Mouse (Mus musculus) liver, postnatal 0 days (tissue): Measurements from ENCODE around the gene Nrip3. TPM values are rescaled to one million over a fixed set of nuclear protein-coding genes. Genes with fewer than 3 reads are reported as not detected.
A peak's percentile ranks its signal among the peaks of the same experiment; 100 is the strongest.

Experiments
- ATAC-seq: fragments of 200-750 bp; cut with Nextera tagmentation; 2 replicates; pipeline ENCODE4 v1.8.0; 2017; ENCODE audit warnings: mild to moderate bottlenecking, moderate library complexity
- DNase-seq: peaks from one replicate; pipeline ENCODE4 v3.0.0-alpha.2; 2016
- H3K27ac ChIP-seq: fragments of 300-500 bp; sonication (generic); 2 replicates; pipeline ENCODE4 v1.5.1; 2014; ENCODE audit warnings: antibody characterized with exemption, moderate library complexity, mild to moderate bottlenecking, low read depth
- H3K27me3 ChIP-seq: fragments of 300-500 bp; sonication (generic); 2 replicates; pipeline ENCODE4 v1.6.1; 2014; ENCODE audit warnings: low read length, control low read depth, mixed read lengths; ENCODE audit not compliant: insufficient read depth
- H3K36me3 ChIP-seq: fragments of 300-500 bp; sonication (generic); replicated peaks from 2 replicates; pipeline ENCODE4 v1.6.1; 2014; ENCODE audit warnings: mild to moderate bottlenecking, control low read depth, low read length, moderate library complexity, mixed read lengths; ENCODE audit not compliant: insufficient read depth
- H3K4me1 ChIP-seq: fragments of 300-500 bp; sonication (generic); 2 replicates; pipeline ENCODE4 v1.6.1; 2014; ENCODE audit warnings: antibody characterized with exemption, mild to moderate bottlenecking, control low read depth; ENCODE audit not compliant: insufficient read depth
- H3K4me2 ChIP-seq: fragments of 300-500 bp; sonication (generic); 2 replicates; pipeline ENCODE4 v1.6.1; 2014; ENCODE audit warnings: low read depth, mild to moderate bottlenecking, low read length, moderate library complexity, mixed read lengths
- H3K4me3 ChIP-seq: fragments of 300-500 bp; sonication (generic); 2 replicates; pipeline ENCODE4 v1.5.1; 2014; ENCODE audit warnings: low read depth, low read length
- H3K9ac ChIP-seq: fragments of 300-500 bp; sonication (generic); replicated peaks from 2 replicates; pipeline ENCODE4 v1.6.1; 2014; ENCODE audit warnings: mild to moderate bottlenecking, moderate library complexity
- H3K9me3 ChIP-seq: fragments of 300-500 bp; sonication (generic); 2 replicates; pipeline ENCODE4 v1.6.1; 2016; ENCODE audit warnings: mild to moderate bottlenecking, control low read depth, low read length, mixed read lengths
- CTCF ChIP-seq: sonication (generic); IDR thresholded peaks from 2 replicates; pipeline ENCODE4 v1.5.1; 2016; ENCODE audit warnings: antibody characterized with exemption, low read depth
- EP300 ChIP-seq: IDR thresholded peaks from 2 replicates; pipeline ENCODE4 v1.6.1; 2016; ENCODE audit warnings: antibody characterized with exemption, low read depth, mild to moderate bottlenecking
- WGBS: fragments of 180-500 bp; shearing (Covaris S2); extraction: QIAGEN DNeasy Blood & Tissue Kit; methylation state at CpG from one replicate; pipeline ENCODE4 v1.1.7; 2014; ENCODE audit not compliant: insufficient replicate concordance; 5-methylcytosine and 5-hydroxymethylcytosine counted together
- polyA plus RNA-seq: library from polyadenylated mRNA; unstranded; fragments of >200 nt; fragmentation: Nextera tagmentation; extraction: Ambion mirVana; gene quantifications from 2 replicates; pipeline ENCODE4 v1.2.1, GENCODE M21; 2015

Nrip3 gene
- polyA plus RNA-seq, 1 experiment from 2014 or later: 0.28 TPM

- no peaks in the 10 kb centered on the region for H3K9me3 ChIP-seq
- no peaks in the 10 kb centered on the region for H3K27me3 ChIP-seq
- H3K27ac ChIP-seq: no peak overlapping the region
- no peaks in the 10 kb centered on the region for H3K4me1 ChIP-seq
- 82% methylated on average over 11 of the region's 11 CpGs for WGBS
- no peaks in the 10 kb centered on the region for H3K36me3 ChIP-seq
- H3K9ac ChIP-seq: no peak overlapping the region
- TF ChIP-seq EP300 (no peak), CTCF (no peak)
- no peak for ATAC-seq
- DNase-seq: no peak
- no peak overlapping the region for H3K4me2 ChIP-seq
- no peak overlapping the region for H3K4me3 ChIP-seq
Measured at GRCm38 (mm10) chr7:109799168-109799567, 17.3 kb upstream of the Nrip3 start.

GRCm38 (mm10) chr7:109795564-109795963 lies 13.7 kb upstream of the Nrip3 start:
- no peak for ATAC-seq
- 53% methylated on average over 5 of the region's 5 CpGs for WGBS
- Histone ChIP-seq H3K9ac (no peak overlapping the region), H3K36me3 (no peaks in the 10 kb centered on the region), H3K27me3 (no peaks in the 10 kb centered on the region), H3K9me3 (no peaks in the 10 kb centered on the region), H3K27ac (no peak overlapping the region), H3K4me1 (no peaks in the 10 kb centered on the region), H3K4me2 (no peak overlapping the region), H3K4me3 (no peak overlapping the region)
- DNase-seq: no peak
- TF ChIP-seq EP300 (no peak), CTCF (no peak)

- WGBS: 48% methylated on average over 2 of the region's 2 CpGs
- H3K4me2 ChIP-seq: no peak overlapping the region
- H3K27ac ChIP-seq: no peak overlapping the region
- no peak overlapping the region for H3K4me3 ChIP-seq
- no peaks in the 10 kb centered on the region for H3K4me1 ChIP-seq
- no peak overlapping the region for H3K9ac ChIP-seq
- H3K36me3 ChIP-seq: no peaks in the 10 kb centered on the region
- no peak for ATAC-seq
- no peak for DNase-seq
- TF ChIP-seq EP300 (no peak), CTCF (no peak)
- H3K27me3 ChIP-seq: no peaks in the 10 kb centered on the region
- no peaks in the 10 kb centered on the region for H3K9me3 ChIP-seq
Measured at GRCm38 (mm10) chr7:109794556-109794955, 12.7 kb upstream of the Nrip3 start.

- no peaks in the 10 kb centered on the region for H3K9me3 ChIP-seq
- no peak overlapping the region for H3K9ac ChIP-seq
- H3K4me3 ChIP-seq: no peak overlapping the region
- no peaks in the 10 kb centered on the region for H3K27me3 ChIP-seq
- no peak overlapping the region for H3K27ac ChIP-seq
- no peak overlapping the region for H3K4me2 ChIP-seq
- TF ChIP-seq CTCF (peak; percentile 86), EP300 (no peak)
- DNase-seq (peak; percentile 65), ATAC-seq (peak; percentile 54; the same call in 1 of the 2 replicates)
- 59% methylated on average over 2 of the region's 2 CpGs for WGBS
- H3K4me1 ChIP-seq: no peaks in the 10 kb centered on the region
- no peaks in the 10 kb centered on the region for H3K36me3 ChIP-seq
Measured at GRCm38 (mm10) chr7:109792759-109793158, 10.9 kb upstream of the Nrip3 start.

- H3K4me3 ChIP-seq: no peak overlapping the region
- no peaks in the 10 kb centered on the region for H3K4me1 ChIP-seq
- H3K9ac ChIP-seq: no peak overlapping the region
- H3K27ac ChIP-seq: no peak overlapping the region
- no peak overlapping the region for H3K4me2 ChIP-seq
- TF ChIP-seq EP300: no peak
- no peak for TF ChIP-seq CTCF
- ATAC-seq (no peak), DNase-seq (no peak)
- no peaks in the 10 kb centered on the region for H3K36me3 ChIP-seq
- WGBS: 62% methylated on average over 3 of the region's 3 CpGs
- H3K27me3 ChIP-seq: no peaks in the 10 kb centered on the region
- no peaks in the 10 kb centered on the region for H3K9me3 ChIP-seq
Measured at GRCm38 (mm10) chr7:109790818-109791217, 9.0 kb upstream of the Nrip3 start.

GRCm38 (mm10) chr7:109787860-109788259 lies 6.0 kb upstream of the Nrip3 start:
- WGBS: 33% methylated on average over 2 of the region's 2 CpGs
- no peak for DNase-seq
- Histone ChIP-seq H3K4me3 (no peak overlapping the region), H3K27me3 (peaks cover 2% of the 10 kb centered on the region; the same call in 1 of the 2 replicates), H3K9me3 (no peaks in the 10 kb centered on the region), H3K4me1 (no peaks in the 10 kb centered on the region), H3K9ac (no peak overlapping the region), H3K36me3 (no peaks in the 10 kb centered on the region), H3K27ac (no peak overlapping the region), H3K4me2 (no peak overlapping the region)
- TF ChIP-seq EP300: no peak
- TF ChIP-seq CTCF: no peak
- ATAC-seq: no peak

GRCm38 (mm10) chr7:109783281-109783680 lies 1.5 kb upstream of the Nrip3 start:
- Histone ChIP-seq H3K9me3 (no peaks in the 10 kb centered on the region), H3K4me2 (no peak overlapping the region), H3K36me3 (no peaks in the 10 kb centered on the region), H3K4me1 (peaks cover 12% of the 10 kb centered on the region), H3K27me3 (peaks cover 43% of the 10 kb centered on the region), H3K4me3 (no peak overlapping the region), H3K27ac (no peak overlapping the region), H3K9ac (no peak overlapping the region)
- 46% methylated on average over 7 of the region's 7 CpGs for WGBS
- DNase-seq (no peak), ATAC-seq (no peak)
- TF ChIP-seq EP300: no peak
- no peak for TF ChIP-seq CTCF
